Comparison of ENCODE assay signal across 12 mouse cellular contexts in the genomic region with DNA sequence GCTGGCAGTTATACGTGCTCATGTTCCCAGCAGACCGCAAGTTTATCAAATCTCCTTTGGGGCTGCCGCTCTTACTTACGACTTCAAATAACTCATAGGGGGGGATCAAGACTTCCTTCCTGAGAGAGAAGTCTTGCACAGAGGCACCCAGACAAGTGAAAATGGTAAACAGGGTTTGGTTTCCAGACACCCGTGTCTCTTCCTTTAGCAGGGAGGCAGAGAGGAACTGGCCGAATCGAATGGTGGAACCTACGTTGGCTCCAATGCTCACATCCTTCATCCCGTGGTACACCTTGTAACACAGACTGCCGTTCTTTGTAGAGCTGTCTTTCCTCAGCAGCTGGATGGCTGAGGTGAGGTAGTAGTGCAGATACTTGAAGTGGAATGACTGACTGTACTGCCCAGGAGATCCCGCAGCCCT. TPM values are rescaled to one million over a fixed set of nuclear protein-coding genes. Genes with fewer than 3 reads are reported as not detected.
A peak's percentile ranks its signal among the peaks of the same experiment; 100 is the strongest.
DNase-seq lines count a peak whose midpoint lies in the region; ATAC-seq and TF ChIP-seq lines count a peak whose summit lies in the region.
"Had no signal": no experiment of that assay in that cellular context is flagged by ENCODE, and none has a peak within 500 bp of the region (broad histone marks: within the 10 kb centered on the region; RNA-seq: fewer than 3 reads in every experiment).

No protein-coding gene starts in this region.

- no peak for ATAC-seq in lung, embryonic 14.5 days (ENCODE audit: insufficient read depth)
- ATAC-seq in activated CD4-positive, CD25-positive, alpha-beta regulatory T cell, adult 4 months, result peak; percentile 45
- ATAC-seq in liver, embryonic 15.5 days (ENCODE audit: insufficient read depth), result no peak
- ATAC-seq: lung, postnatal 0 days had no signal

- H3K27ac ChIP-seq in lung, embryonic 14.5 days (ENCODE audit: low read depth), result no peak overlapping the region
- peak overlapping the region; percentile 97 for H3K27ac ChIP-seq in liver, embryonic 15.5 days (replicated peaks)
- H3K27ac ChIP-seq: hindbrain, embryonic 12.5 days; midbrain, embryonic 12.5 days had no signal

- TF ChIP-seq CTCF in lung, embryonic 14.5 days (IDR thresholded peaks at IDR 0.05; ENCODE audit: low read depth), result no peak

- no peak for DNase-seq in lung, embryonic 14.5 days
- no peak for DNase-seq in lung, postnatal 4 days
- DNase-seq in thymus, postnatal 25 days, result peak; percentile 74
- no peak for DNase-seq in c-Kit-positive CD71-positive TER-119-positive erythroid progenitor cells, embryonic 14.5 days (ENCODE audit: low spot score)
- DNase-seq in layer of hippocampus, adult 9-10 months (ENCODE audit: low spot score), result no peak
- DNase-seq: kidney, adult 18-20 months; retina, postnatal 1 day had no signal

- H3K36me3 ChIP-seq in lung, embryonic 14.5 days (ENCODE audit: insufficient read depth), result no peaks in the 10 kb centered on the region
- peaks cover 58% of the 10 kb centered on the region for H3K36me3 ChIP-seq in liver, embryonic 15.5 days (replicated peaks)
- H3K36me3 ChIP-seq: hindbrain, embryonic 12.5 days; midbrain, embryonic 12.5 days had no signal

- no peaks in the 10 kb centered on the region for H3K9me3 ChIP-seq in lung, embryonic 14.5 days (ENCODE audit: low read depth, low read length)
- no peaks in the 10 kb centered on the region for H3K9me3 ChIP-seq in liver, embryonic 15.5 days (replicated peaks)
- H3K9me3 ChIP-seq: hindbrain, embryonic 12.5 days; midbrain, embryonic 12.5 days had no signal

- H3K4me3 ChIP-seq in lung, embryonic 14.5 days (ENCODE audit: low read depth, low read length), result no peak overlapping the region
- H3K4me3 ChIP-seq in liver, embryonic 15.5 days (replicated peaks), result peak overlapping the region; percentile 77
- H3K4me3 ChIP-seq: hindbrain, embryonic 12.5 days; midbrain, embryonic 12.5 days had no signal

- peak overlapping the region; percentile 8; the same call in 1 of the 2 replicates for H3K4me2 ChIP-seq in lung, embryonic 14.5 days
- H3K4me2 ChIP-seq in liver, embryonic 15.5 days, result peak overlapping the region; percentile 71
- H3K4me2 ChIP-seq: hindbrain, embryonic 12.5 days; midbrain, embryonic 12.5 days had no signal

- H3K27me3 ChIP-seq in lung, embryonic 14.5 days (ENCODE audit: insufficient read depth, low read length), result no peaks in the 10 kb centered on the region
- H3K27me3 ChIP-seq in liver, embryonic 15.5 days, result no peaks in the 10 kb centered on the region
- H3K27me3 ChIP-seq: hindbrain, embryonic 12.5 days; midbrain, embryonic 12.5 days had no signal

- H3K9ac ChIP-seq in lung, embryonic 14.5 days, result no peak overlapping the region
- H3K9ac ChIP-seq in liver, embryonic 15.5 days, result peak overlapping the region; percentile 88
- H3K9ac ChIP-seq: hindbrain, embryonic 12.5 days; midbrain, embryonic 12.5 days had no signal

- 81% methylated on average over 11 of the region's 11 CpGs for WGBS in lung, embryonic 14.5 days
- 28% methylated on average over 11 of the region's 11 CpGs for WGBS in liver, embryonic 15.5 days (ENCODE audit: insufficient replicate concordance)

- H3K4me1 ChIP-seq in lung, embryonic 14.5 days (ENCODE audit: insufficient read depth), result peaks cover 25% of the 10 kb centered on the region
- peaks cover 75% of the 10 kb centered on the region for H3K4me1 ChIP-seq in liver, embryonic 15.5 days (replicated peaks)
- H3K4me1 ChIP-seq: midbrain, embryonic 12.5 days had no signal

RNA-seq across cellular contexts. Expression of a gene that starts 3.2 kb away (rescaled TPM):
- polyA plus RNA-seq in lung, embryonic 14.5 days (2014; fragmentation: Nextera tagmentation; extraction: Ambion mirVana), result 3.3 and 3.6 TPM in 2 replicates
- polyA plus RNA-seq in activated CD4-positive, CD25-positive, alpha-beta regulatory T cell, adult 4 months (2017; shearing (Covaris generic)), result 1 to 10 TPM; 1.5 to 1.6 TPM
- polyA plus RNA-seq in liver, embryonic 15.5 days (2015; fragmentation: Nextera tagmentation; extraction: Ambion mirVana), result 30.0 TPM in 2 replicates

RNA-seq across cellular contexts. Expression of a gene that starts 19.1 kb away (rescaled TPM):
- 1.6 and 2.9 TPM in 2 replicates for polyA plus RNA-seq in lung, embryonic 14.5 days (2014; fragmentation: Nextera tagmentation; extraction: Ambion mirVana)
- not detected for polyA plus RNA-seq in activated CD4-positive, CD25-positive, alpha-beta regulatory T cell, adult 4 months (2017; shearing (Covaris generic))
- polyA plus RNA-seq in liver, embryonic 15.5 days (2015; fragmentation: Nextera tagmentation; extraction: Ambion mirVana), result not detected in 2 replicates

RNA-seq across cellular contexts. Expression of a gene that starts 21.3 kb away (rescaled TPM):
- 768 and 894 TPM in 2 replicates for polyA plus RNA-seq in lung, embryonic 14.5 days (2014; fragmentation: Nextera tagmentation; extraction: Ambion mirVana)
- not detected for polyA plus RNA-seq in activated CD4-positive, CD25-positive, alpha-beta regulatory T cell, adult 4 months (2017; shearing (Covaris generic))
- 3.3 and 6.3 TPM in 2 replicates for polyA plus RNA-seq in liver, embryonic 15.5 days (2015; fragmentation: Nextera tagmentation; extraction: Ambion mirVana)

RNA-seq across cellular contexts. Expression of a gene that starts 26.3 kb away (rescaled TPM):
- polyA plus RNA-seq in lung, embryonic 14.5 days (2014; fragmentation: Nextera tagmentation; extraction: Ambion mirVana), result 130 and 134 TPM in 2 replicates
- polyA plus RNA-seq in activated CD4-positive, CD25-positive, alpha-beta regulatory T cell, adult 4 months (2017; shearing (Covaris generic)), result 10 to 100 TPM; 57.8 to 58.8 TPM
- polyA plus RNA-seq in liver, embryonic 15.5 days (2015; fragmentation: Nextera tagmentation; extraction: Ambion mirVana), result 49.0 and 51.6 TPM in 2 replicates

RNA-seq across cellular contexts. Expression of a gene that starts 26.9 kb away (rescaled TPM):
- 1.5 and 1.9 TPM in 2 replicates for polyA plus RNA-seq in lung, embryonic 14.5 days (2014; fragmentation: Nextera tagmentation; extraction: Ambion mirVana)
- under 1 TPM; 0.48 to 0.60 TPM for polyA plus RNA-seq in activated CD4-positive, CD25-positive, alpha-beta regulatory T cell, adult 4 months (2017; shearing (Covaris generic))
- polyA plus RNA-seq in liver, embryonic 15.5 days (2015; fragmentation: Nextera tagmentation; extraction: Ambion mirVana), result 0.71 and 1.0 TPM in 2 replicates

Comparison
In these comparisons a context has a peak if more than half of its experiments do, and no peak if none do; other contexts are left out.
1. RNA of a gene that starts 21.3 kb away (polyA plus RNA-seq): 768 to 894 TPM in lung, embryonic 14.5 days; 3.3 to 6.3 TPM in liver, embryonic 15.5 days and not detected in activated CD4-positive, CD25-positive, alpha-beta regulatory T cell, adult 4 months; every median in the first group is over 100 times any median in the second.